Mouse (Mus musculus): Measurements from ENCODE around the gene Opcml.

The Opcml gene

DNA sequence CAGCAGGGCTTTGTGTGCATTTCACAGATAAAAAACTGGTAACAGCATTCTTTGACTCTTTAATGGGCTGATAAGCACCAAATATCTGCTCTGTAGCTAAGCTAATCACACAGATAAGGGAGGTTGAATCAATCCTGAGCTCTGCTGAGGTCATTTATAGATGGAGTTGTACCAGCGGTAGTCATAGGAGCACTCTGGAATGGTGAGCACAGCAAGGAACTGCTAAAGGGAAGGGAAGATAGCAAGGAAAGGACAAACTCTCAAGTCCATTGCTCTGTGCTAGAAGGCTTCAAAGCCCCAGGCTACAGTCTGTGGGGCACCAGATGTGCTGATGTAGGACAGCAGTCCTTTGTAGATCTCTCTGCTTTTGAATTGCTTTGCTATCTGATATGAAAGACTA, 529.2 kb downstream of the Opcml start:
- no peak for DNase-seq (ENCODE audit: low spot score in 2 of 2)

- no peak for DNase-seq (ENCODE audit: low spot score in 2 of 2)
Measured at GRCm38 (mm10) chr9:28327985-28328384, 537.4 kb downstream of the Opcml start.

GRCm38 (mm10) chr9:28328434-28328833, 537.9 kb downstream of the Opcml start:
- no peak for DNase-seq (ENCODE audit: low spot score in 2 of 2)

GRCm38 (mm10) chr9:28329477-28329876, 538.9 kb downstream of the Opcml start:
- no peak for DNase-seq (ENCODE audit: low spot score in 2 of 2)

GRCm38 (mm10) chr9:28336511-28337208, 546.1 kb downstream of the Opcml start:
- DNase-seq (ENCODE audit: low spot score in 2 of 2) = no peak

DNA sequence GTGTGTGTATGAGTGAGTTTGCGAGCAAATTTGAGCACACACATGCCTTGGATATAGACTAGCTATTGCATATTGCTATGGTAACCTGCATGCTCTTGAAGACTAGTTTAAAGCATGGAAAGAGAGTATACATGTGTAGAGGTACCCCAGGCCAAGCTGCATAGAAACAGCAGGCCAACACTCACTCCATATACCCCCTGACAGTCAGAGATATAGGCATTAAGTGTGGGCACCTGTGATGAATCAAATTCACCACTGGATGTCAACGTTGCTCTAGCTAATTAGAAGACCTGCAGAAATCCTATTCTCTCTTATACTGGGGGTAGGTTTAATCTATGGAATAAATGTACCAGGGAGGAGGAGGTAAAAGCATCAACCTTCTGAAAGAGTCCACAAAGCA, 547.3 kb downstream of the Opcml start:
- no peak for DNase-seq (ENCODE audit: low spot score in 2 of 2)

- DNase-seq (ENCODE audit: low spot score in 2 of 2) = no peak
Measured at GRCm38 (mm10) chr9:28354978-28355377, 564.4 kb downstream of the Opcml start.

DNA sequence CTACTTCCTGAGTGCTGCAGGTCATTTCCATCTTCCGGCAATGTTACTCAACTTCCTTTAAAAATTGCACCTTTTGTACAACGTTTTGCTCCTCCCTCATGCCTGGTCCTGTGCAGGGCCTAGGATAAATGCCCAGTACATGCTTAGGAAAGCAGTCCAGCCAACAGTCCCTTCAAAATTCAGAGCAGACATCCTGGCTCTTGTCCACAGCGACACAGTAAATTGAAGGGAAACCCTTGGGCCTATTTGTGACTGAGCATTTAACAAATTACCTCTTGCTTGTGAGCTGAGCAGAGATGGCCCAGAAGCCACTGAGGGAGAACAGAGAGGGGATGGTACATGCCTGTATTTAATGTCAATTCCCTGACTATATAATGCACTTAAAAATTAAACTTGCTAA, 567.4 kb downstream of the Opcml start:
- no peak for DNase-seq (ENCODE audit: low spot score in 2 of 2)

DNA sequence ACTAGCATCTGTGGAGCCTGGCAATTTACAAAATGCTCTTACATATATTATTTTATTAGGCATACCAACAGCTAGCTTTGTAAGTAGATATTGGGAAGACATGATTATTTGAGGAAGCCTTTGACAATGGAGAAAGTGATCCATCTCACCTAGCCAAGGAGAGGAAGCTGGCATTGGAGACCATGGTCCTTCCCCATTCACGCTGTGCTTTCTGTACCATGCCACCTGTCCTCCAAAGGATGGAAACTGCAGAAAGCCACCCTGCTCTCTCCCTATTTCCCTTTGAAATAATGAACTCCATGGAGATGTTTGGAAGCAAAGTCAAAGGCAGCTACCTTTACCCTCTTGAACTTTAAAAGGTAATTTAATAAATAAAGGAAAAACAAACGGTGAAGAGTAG, 570.1 kb downstream of the Opcml start:
- no peak for DNase-seq (ENCODE audit: low spot score in 2 of 2)

- DNase-seq (ENCODE audit: low spot score in 2 of 2) = no peak
Measured at GRCm38 (mm10) chr9:28364473-28365159, 574.0 kb downstream of the Opcml start.

DNA sequence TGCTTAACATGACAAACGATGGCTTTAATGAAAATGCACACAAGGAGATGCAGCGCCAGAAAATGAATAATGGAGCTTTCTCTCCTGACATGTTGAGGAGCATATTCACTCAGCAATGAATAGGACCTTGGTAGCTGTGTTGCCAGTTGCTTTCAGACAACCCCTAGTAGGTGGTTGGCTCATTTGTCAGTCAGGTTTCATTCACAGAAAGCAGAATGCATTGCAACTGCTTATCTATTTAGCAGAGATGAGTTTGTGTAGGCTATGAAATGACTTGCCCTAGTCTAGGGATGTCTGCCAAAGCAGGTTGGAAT, 574.5 kb downstream of the Opcml start:
- no peak for DNase-seq (ENCODE audit: low spot score in 2 of 2)

- no peak for DNase-seq (ENCODE audit: low spot score in 2 of 2)
Measured at GRCm38 (mm10) chr9:28386527-28387175, 596.1 kb downstream of the Opcml start.

DNA sequence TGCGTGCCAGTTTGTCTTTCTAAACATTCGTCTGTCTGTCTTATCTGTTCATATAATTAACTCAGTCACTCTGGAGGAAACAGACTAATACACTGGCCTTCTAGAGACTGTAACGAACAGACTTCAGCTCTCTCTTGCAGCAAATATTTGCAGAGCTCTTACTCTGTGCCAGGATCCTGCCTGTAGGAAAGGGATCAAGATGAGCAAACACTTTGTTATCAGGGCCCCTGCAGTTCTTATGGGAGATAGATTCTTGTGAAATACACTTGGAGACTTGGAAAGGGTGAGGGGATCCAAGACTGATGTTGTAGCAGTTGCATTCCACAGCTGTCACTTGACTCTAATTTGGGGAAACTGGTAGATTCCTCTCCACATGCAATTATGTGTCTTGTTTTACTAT, 604.6 kb downstream of the Opcml start:
- no peak for DNase-seq (ENCODE audit: low spot score in 2 of 2)

GRCm38 (mm10) chr9:28395638-28396037, 605.1 kb downstream of the Opcml start:
- no peak for DNase-seq (ENCODE audit: low spot score in 2 of 2)

GRCm38 (mm10) chr9:28402770-28403650, 612.4 kb downstream of the Opcml start:
- DNase-seq (ENCODE audit: low spot score in 2 of 2) = no peak

DNA sequence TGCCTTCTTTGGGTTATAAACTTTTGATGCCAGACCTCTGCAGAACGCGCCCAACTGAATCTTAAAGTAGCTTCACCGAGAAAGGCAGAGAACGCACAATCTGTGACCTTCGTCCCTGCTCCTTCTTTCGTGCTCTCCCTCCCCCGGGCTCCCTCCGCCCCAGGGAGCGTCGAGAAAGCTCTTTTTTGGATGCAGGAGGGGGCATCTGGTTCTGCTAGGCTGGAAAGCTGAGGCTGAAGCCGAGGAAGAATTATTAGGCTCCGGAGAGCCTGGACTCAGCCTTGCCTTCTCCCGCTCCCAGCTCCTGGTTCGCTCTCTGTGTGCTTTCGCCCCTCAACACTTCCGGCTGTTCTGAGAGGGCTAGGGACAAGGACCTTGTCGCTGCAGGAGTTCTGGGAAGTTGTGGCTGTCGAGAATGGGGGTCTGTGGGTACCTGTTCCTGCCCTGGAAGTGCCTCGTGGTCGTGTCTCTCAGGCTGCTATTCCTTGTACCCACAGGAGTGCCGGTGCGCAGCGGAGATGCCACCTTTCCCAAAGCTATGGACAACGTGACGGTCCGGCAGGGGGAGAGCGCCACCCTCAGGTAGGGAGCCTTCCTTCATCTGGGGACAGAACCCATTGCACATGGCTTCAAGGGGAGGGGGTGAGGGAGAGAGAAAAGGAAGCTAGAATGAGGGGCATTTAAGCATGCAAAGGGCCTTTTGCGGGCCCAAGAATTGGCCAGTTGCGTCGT, 613.4 kb downstream of the Opcml start:
- peak in 1 of 2 experiments; percentile 60 for DNase-seq (ENCODE audit: low spot score in 2 of 2)

GRCm38 (mm10) chr9:28404616-28405015, 614.0 kb downstream of the Opcml start:
- DNase-seq (ENCODE audit: low spot score in 2 of 2) = no peak

GRCm38 (mm10) chr9:28405816-28406215, 615.2 kb downstream of the Opcml start:
- no peak for DNase-seq (ENCODE audit: low spot score in 2 of 2)

- no peak for DNase-seq (ENCODE audit: low spot score in 2 of 2)
Measured at GRCm38 (mm10) chr9:28420808-28421207, 630.2 kb downstream of the Opcml start.

DNA sequence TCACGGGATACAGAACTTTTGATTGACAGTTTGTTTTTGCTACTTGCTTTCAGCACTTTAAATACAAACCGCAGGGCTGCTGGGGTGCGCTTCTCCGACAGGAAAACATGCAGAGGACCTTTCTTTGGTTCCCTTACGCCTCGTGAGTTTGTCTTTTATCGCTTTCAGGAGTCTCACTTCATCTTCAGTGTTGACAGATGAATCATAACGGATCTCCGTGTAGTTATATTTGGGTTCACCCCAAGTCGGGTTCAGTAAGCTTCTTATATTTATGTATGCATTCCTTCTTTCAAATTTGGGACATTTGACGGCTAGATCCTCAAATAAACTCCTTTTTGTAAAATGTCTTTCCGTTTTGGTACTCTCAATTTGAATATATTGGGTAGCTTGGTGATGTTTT, 632.8 kb downstream of the Opcml start:
- DNase-seq (ENCODE audit: low spot score in 2 of 2) = no peak

DNA sequence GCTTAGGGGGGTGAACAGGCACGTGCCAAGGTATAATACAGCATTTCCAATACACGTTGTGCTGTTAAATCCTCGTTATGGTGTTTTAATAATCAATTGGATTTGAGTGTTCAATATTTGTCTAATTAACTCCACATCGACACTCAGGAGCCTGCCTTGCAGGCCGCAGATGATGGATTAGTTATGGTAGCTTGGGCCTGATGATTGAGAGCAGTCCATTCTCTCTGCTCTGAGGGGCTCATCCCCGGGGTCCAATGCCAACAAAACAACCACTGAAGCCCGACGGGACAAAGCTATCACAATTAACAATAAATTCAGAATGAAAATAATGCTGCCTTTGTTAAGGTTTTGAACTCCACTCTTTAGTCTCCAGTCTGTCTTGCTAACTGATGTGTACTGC, 641.6 kb downstream of the Opcml start:
- no peak for DNase-seq (ENCODE audit: low spot score in 2 of 2)

GRCm38 (mm10) chr9:28438752-28439151, 648.2 kb downstream of the Opcml start:
- DNase-seq (ENCODE audit: low spot score in 2 of 2) = no peak

Data from urinary bladder, postnatal 4 days (tissue).